Comparison of ENCODE assay signal across 11 mouse cellular contexts in the genomic region with DNA sequence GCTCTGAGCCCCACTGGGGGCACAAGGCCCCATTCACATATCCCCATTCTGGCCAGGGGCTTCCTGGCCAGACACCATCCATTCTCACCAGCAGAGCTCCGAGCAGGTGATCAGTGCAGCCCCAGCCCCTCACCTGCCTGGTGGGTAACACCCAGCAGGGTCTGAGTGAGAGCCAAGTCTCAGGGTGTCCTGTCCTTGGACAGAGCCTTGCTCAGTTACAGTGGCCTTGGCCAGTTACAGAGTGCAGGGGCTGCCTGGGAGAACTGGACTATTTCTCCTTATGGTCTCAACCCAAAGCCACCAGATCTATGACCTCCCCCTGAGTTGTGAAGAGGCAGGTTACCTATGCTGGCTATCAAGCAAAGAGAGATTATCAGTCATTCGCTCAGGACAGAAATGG. TPM values are rescaled to one million over a fixed set of nuclear protein-coding genes. Genes with fewer than 3 reads are reported as not detected.
DNase-seq lines count a peak whose midpoint lies in the region; ATAC-seq and TF ChIP-seq lines count a peak whose summit lies in the region.
"Had no signal": no experiment of that assay in that cellular context is flagged by ENCODE, and none has a peak within 500 bp of the region (broad histone marks: within the 10 kb centered on the region; RNA-seq: fewer than 3 reads in every experiment).

No protein-coding gene starts in this region.

- H3K4me2 ChIP-seq in heart, embryonic 12.5 days = peak overlapping the region; percentile 55
- H3K4me2 ChIP-seq in liver, embryonic 12.5 days = peak overlapping the region; percentile 0; the same call in 1 of the 2 replicates

- no peak overlapping the region for H3K27ac ChIP-seq in layer of hippocampus, adult 2 months
- H3K27ac ChIP-seq in brown adipose tissue, adult 24 weeks (replicated peaks; ENCODE audit: low read depth, low read length) = 0 out of 2 replicates have a peak overlapping the region, but pooled peaks have one; percentile 83
- H3K27ac ChIP-seq in heart, embryonic 12.5 days (ENCODE audit: poor library complexity, severe bottlenecking) = 0 out of 2 replicates have a peak overlapping the region, but pooled peaks have one; percentile 49
- H3K27ac ChIP-seq in liver, embryonic 12.5 days = no peak overlapping the region

- peak overlapping the region; percentile 61 for H3K9ac ChIP-seq in heart, embryonic 12.5 days
- H3K9ac ChIP-seq in liver, embryonic 12.5 days = no peak overlapping the region

- ATAC-seq in heart, embryonic 12.5 days (ENCODE audit: insufficient number of reproducible peaks, low FRiP score) = no peak; the same call in 1 of the 2 replicates
- ATAC-seq in liver, embryonic 12.5 days = no peak

- H3K4me3 ChIP-seq in layer of hippocampus, adult 2 months = peak overlapping the region; percentile 18; the same call in 1 of the 2 replicates
- peak overlapping the region; percentile 62 for H3K4me3 ChIP-seq in brown adipose tissue, adult 24 weeks (ENCODE audit: insufficient read depth, low read depth, low read length)
- H3K4me3 ChIP-seq in heart, embryonic 12.5 days = peak overlapping the region; percentile 41
- no peak overlapping the region for H3K4me3 ChIP-seq in liver, embryonic 12.5 days

- WGBS in heart, embryonic 12.5 days = 59% methylated on average over 2 of the region's 2 CpGs
- 58% methylated on average over 2 of the region's 2 CpGs for WGBS in liver, embryonic 12.5 days (ENCODE audit: insufficient replicate concordance)

- no peaks in the 10 kb centered on the region for H3K27me3 ChIP-seq in heart, embryonic 12.5 days (replicated peaks)
- H3K27me3 ChIP-seq in liver, embryonic 12.5 days (replicated peaks) = 0 out of 2 replicates have a peak, but pooled peaks cover 5% of the 10 kb centered on the region

- H3K9me3 ChIP-seq in heart, embryonic 12.5 days (replicated peaks) = no peaks in the 10 kb centered on the region
- H3K9me3 ChIP-seq in liver, embryonic 12.5 days (replicated peaks) = no peaks in the 10 kb centered on the region

- TF ChIP-seq CTCF in layer of hippocampus, adult 2 months (conservative IDR thresholded peaks at IDR 0.05) = no peak

- H3K36me3 ChIP-seq in heart, embryonic 12.5 days = peaks cover 21% of the 10 kb centered on the region
- no peaks in the 10 kb centered on the region for H3K36me3 ChIP-seq in liver, embryonic 12.5 days

- no peaks in the 10 kb centered on the region for H3K4me1 ChIP-seq in brown adipose tissue, adult 24 weeks (ENCODE audit: control insufficient read depth, insufficient read depth, insufficient read length, low read length)
- peaks cover 31% of the 10 kb centered on the region for H3K4me1 ChIP-seq in heart, embryonic 12.5 days (replicated peaks)
- H3K4me1 ChIP-seq in liver, embryonic 12.5 days = no peaks in the 10 kb centered on the region

- no peak for DNase-seq in layer of hippocampus, adult 2 months (ENCODE audit: low spot score in 2 of 2)
- DNase-seq in layer of hippocampus, adult 18-20 months (ENCODE audit: low spot score in 2 of 2) = no peak
- no peak for DNase-seq in thymus, postnatal 0 days (ENCODE audit: low spot score)
- no peak for DNase-seq in cerebellum, adult 18-20 months
- no peak for DNase-seq in gastrocnemius, adult 8-10 months (ENCODE audit: low spot score in 2 of 2)
- DNase-seq: cerebellum, adult 2 months; gastrocnemius, postnatal 10 days had no signal

RNA-seq across cellular contexts. Expression of gene Col6a1, which starts 0.9 kb away (rescaled TPM):
- total RNA-seq in layer of hippocampus, adult 2 months (2021) = 10 to 100 TPM; 19.6 to 23.2 TPM
- 10 to 100 TPM; 31.4 to 36.0 TPM for total RNA-seq in layer of hippocampus, adult 18-20 months (2021)
- 37.8 and 44.7 TPM in 2 replicates for polyA plus RNA-seq in brown adipose tissue, adult 24 weeks (2012; ENCODE audit: insufficient read depth, insufficient read length, missing spikeins)
- polyA plus RNA-seq in heart, embryonic 12.5 days (2016; fragmentation: Nextera tagmentation; extraction: Ambion mirVana) = 35.9 and 37.1 TPM in 2 replicates
- polyA plus RNA-seq in liver, embryonic 12.5 days (2016; fragmentation: Nextera tagmentation; extraction: Ambion mirVana) = 14.1 and 14.4 TPM in 2 replicates
- 32.0 and 38.5 TPM in 2 replicates for polyA plus RNA-seq in thymus, postnatal 0 days (2015; fragmentation: Nextera tagmentation; extraction: Ambion mirVana)
- 10 to 100 TPM; 11.6 to 27.0 (median 15.2) TPM for total RNA-seq in gastrocnemius, adult 8-10 months (2022)
- total RNA-seq: MEL had no signal

Comparison
In these comparisons a context has a peak if more than half of its experiments do, and no peak if none do; other contexts are left out.
1. H3K27ac ChIP-seq: peak in brown adipose tissue, adult 24 weeks (single experiment) and heart, embryonic 12.5 days (single experiment); none in layer of hippocampus, adult 2 months (single experiment) and liver, embryonic 12.5 days (single experiment).